Mouse (Mus musculus): ENCODE data around the gene Ces1a. TPM values are rescaled to one million over a fixed set of nuclear protein-coding genes. Genes with fewer than 3 reads are reported as not detected.

Gene Ces1a
- not detected in 2 replicates for polyA plus RNA-seq (2015; fragmentation: Nextera tagmentation; extraction: Ambion mirVana)

DNA sequence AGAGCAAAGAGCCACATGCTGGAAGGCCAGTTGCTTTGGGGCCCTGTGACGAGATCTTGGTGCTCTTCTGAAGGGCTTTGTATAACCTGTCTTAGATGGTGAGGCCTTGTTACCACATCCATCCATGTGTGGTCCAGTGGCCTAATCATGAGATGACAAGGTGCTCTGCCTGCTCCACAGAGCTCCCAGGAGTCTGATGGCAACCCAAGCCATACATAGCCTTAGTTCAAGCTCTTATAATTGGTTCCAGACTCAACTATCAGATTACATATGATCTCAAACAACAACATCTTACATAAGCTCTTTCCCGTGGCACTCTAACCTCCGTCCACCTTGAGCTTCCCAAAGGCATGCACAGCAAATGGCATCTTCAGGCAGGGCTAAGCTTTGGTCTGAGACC, at the start of gene Ces1a:
Gene Ces1a (minus strand): TSS at position 101 of the 400 bp plus-strand sequence.

DNA sequence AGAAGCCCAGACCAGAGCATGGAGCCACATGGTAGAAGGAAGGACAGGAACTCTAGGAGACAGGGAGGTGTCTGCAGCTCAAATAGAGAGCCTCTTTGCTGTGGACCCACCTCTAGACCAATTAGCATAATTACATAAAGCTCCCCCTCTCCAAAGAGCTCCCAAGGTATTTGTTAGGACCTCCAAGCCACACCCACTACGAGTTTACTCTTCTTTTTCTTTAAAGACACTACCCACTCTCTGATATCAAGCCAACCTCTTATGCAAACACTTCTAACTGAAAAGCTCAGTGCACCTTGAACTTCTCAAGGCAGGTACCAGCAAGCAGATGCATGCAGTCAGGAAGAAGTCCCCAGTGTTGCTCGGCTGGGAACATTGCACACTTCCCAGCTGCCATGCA, 31.9 kb upstream of the Ces1a start, which contains the start of gene Ces1b:
Gene Ces1b (minus strand): TSS at position 131 of the 400 bp plus-strand sequence.

Other genes with a start within 250 kb of the Ces1a start
- gene Mmp2, start 220.9 kb downstream of the Ces1a start, polyA plus RNA-seq (2015; fragmentation: Nextera tagmentation; extraction: Ambion mirVana), result 27.3 and 29.9 TPM in 2 replicates
- gene Lpcat2, start 192.9 kb downstream of the Ces1a start, polyA plus RNA-seq (2015; fragmentation: Nextera tagmentation; extraction: Ambion mirVana), result 12.9 and 15.2 TPM in 2 replicates
- not detected in 2 replicates for gene Capns2, start 146.8 kb downstream of the Ces1a start, polyA plus RNA-seq (2015; fragmentation: Nextera tagmentation; extraction: Ambion mirVana)
- 0.08 TPM in 1 of 2 replicates, not detected in the other for gene Slc6a2, start 88.1 kb downstream of the Ces1a start, polyA plus RNA-seq (2015; fragmentation: Nextera tagmentation; extraction: Ambion mirVana)
- gene Ces1b, start 31.8 kb upstream of the Ces1a start, polyA plus RNA-seq (2015; fragmentation: Nextera tagmentation; extraction: Ambion mirVana), result not detected in 2 replicates
- gene Ces1c, start 83.1 kb upstream of the Ces1a start, polyA plus RNA-seq (2015; fragmentation: Nextera tagmentation; extraction: Ambion mirVana), result not detected in 2 replicates
- gene Ces1d, start 149.6 kb upstream of the Ces1a start, polyA plus RNA-seq (2015; fragmentation: Nextera tagmentation; extraction: Ambion mirVana), result 0.10 and 0.15 TPM in 2 replicates
- gene Ces1e, start 181.4 kb upstream of the Ces1a start, polyA plus RNA-seq (2015; fragmentation: Nextera tagmentation; extraction: Ambion mirVana), result not detected in 2 replicates
- 0.17 TPM in 1 of 2 replicates, not detected in the other for gene Ces1f, start 231.6 kb upstream of the Ces1a start, polyA plus RNA-seq (2015; fragmentation: Nextera tagmentation; extraction: Ambion mirVana)

Data from neural tube, postnatal 0 days (tissue).